Mouse (Mus musculus) fat pad, adult 2 months (tissue): ENCODE measurements at regions not wholly inside any gene's neighbourhood (a gene's known extent, or its start where the extent isn't known, plus 50 kb on each side); places are given as distances from the start of the nearest gene placed in this dataset.

Experiments
- DNase-seq: peaks from one replicate; pipeline ENCODE4 v3.0.0-alpha.2; 2011; ENCODE audit warnings: low read depth, low spot score; ENCODE audit errors: extremely low read depth

DNA sequence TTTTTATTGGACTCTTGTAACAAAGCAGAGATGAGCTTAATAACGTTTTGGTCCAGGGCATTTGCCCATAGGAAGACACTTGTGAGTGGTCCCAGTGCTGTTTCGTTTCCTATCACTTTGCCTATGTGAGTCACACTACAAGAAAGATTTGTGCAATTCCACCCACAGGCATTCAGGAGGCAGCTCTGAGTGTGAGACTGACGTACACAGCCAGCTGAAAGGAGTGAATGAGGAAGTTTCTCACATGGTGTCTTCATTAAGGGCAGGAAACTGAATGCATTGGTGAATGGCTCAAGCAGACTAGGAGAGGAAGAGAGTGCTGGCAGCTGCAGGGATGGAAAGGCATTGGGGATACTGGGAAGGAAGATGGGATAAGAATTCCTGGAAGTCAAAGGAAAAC is 230.5 kb upstream of the Fam241a start:
- no peak for DNase-seq

DNA sequence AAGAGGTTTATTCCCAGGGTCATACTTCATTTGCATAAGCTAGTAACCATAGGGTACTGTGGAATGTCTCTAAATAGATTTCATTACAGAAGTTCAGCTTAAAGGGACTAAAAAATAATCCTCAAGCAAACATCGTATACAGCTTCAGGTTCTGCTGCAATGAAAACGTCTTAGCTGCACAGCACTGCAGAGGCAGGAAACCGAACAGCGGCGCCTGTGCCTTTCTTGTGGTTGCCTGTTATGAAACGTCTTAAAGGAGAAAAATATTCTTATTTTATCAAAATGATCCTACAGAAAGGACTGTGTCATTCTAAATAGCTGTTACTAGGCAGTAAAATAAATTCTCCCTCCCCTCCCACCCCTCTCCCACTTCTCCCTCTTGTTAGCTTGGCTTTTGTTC is 226.0 kb upstream of the Fam241a start:
- no peak for DNase-seq

DNA sequence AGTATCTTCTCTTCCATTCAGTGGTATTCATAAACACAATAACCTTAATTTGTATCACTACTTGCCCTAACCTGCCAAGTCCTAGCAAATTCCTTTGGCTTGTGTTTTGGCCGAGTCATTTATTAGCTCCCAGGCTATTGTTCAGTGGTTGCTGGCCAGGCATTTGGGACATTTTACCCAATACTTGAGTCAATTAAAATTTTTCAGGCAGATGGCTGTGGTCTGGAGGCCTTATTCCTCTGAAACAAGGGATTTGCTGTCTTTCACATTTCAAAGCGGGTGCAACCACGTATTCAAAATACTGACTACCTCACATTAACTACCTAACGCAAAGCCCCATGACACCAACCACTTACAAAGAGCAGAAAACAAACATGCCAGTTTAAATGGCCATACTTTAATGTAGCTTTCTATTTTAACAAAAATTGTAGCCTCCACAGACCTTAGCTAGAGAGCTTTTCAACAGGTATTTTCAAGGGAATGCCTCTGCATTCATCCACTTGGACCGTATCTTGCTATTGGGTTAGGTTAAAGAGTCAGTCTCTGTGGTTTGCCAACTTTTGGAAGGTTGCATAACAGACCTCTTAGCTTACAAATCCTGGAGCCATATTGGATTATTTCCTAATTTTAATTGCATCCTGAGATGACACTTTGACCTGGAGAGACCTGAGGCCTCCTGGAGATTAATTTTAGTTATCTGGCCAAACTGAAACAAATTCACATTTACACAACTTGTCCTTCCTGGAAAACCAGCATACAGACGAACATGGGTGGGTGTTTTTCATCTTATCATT is 224.7 kb upstream of the Fam241a start:
- peak; percentile 91 for DNase-seq

DNA sequence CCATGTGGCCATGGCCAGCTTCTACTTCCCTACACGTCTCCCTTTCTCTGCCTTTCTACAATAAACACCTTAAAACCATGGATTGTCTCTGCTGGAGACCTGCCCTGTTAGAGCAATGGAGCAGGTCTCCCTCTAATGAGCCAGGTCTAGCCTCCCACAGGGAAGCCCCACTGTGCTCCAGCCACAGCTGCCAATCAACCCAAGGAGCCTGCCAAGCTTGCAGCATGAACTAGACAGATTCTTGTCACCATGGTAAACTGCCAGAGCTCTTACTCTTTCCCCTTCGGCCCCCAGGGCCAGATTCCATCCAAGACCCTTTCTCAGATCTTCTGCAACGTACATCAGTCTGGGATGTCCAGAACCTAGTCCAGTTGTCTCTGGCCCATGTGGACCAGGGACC is 217.1 kb upstream of the Fam241a start:
- DNase-seq = no peak

DNA sequence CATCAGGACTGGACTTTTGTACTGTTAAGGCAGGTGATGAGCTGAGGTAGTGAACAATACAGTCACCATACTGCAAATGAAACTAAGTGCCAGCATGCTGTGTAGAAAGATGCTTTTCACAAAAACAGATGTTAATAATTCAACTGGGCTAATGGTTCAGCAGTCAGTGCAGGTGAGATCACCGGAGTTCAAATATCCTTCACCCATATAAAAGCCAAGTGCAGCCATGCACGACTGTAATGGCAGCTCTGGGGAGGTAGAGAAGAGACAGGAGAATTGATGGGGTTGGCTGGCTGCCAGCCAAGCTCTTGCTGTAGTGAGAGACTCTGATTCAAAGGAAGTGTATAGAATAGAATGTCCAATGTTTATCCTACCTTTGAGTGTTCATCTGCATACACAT is 214.3 kb upstream of the Fam241a start:
- DNase-seq = no peak

DNA sequence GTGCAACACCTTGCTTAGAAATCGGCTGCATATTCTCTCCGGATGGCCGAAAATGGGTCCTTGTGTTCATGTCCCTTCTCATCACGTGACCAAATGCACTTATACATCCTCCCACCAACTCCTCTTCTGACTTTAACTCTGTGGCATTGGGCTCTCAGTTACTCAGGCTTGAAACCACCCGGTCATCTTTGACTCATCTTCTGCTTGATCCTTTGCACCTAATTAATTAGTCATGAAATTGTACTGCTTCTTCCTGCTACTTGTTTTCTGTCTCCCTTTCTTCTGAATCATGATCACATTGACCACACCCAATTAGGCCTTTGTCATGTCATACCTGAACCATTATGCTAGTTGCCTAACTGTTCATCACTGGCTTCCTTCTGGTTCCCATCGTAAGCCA is 208.4 kb upstream of the Fam241a start:
- DNase-seq = no peak

DNA sequence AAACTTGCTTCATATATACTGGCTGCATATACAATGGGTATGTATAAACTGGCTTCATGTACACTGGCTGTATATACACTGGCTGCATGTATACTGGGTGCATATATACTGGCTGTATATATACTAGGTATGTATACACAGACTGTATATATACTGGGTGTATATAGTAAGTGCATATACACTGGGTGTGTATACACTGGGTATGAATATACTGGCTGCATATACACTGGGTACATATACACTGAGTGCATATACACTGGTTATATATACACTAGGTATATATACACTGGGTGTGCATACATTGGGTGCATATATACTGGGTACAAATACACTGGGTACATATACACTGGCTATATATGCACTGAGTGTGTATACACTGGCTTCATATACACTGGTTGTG is 196.9 kb upstream of the Fam241a start:
- DNase-seq = no peak

DNA sequence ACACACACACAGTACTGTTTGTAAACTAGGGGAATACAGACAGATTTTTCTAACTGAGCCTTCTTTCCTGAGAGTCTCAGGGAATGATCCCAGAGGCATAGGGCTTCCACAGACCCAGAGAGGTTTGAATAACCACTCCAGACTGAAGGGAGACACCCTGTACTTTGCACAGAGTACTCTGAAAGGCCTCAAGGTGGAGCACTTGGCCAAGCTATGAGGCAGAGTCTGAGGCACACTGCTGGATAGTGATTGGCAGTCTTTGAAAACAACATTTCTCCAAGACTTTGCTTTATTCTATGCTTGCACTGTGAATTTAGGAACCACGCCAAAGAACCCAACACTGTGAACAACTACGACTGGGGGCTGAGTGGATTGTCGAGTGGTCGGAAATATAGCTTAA is 192.1 kb upstream of the Fam241a start:
- no peak for DNase-seq

DNA sequence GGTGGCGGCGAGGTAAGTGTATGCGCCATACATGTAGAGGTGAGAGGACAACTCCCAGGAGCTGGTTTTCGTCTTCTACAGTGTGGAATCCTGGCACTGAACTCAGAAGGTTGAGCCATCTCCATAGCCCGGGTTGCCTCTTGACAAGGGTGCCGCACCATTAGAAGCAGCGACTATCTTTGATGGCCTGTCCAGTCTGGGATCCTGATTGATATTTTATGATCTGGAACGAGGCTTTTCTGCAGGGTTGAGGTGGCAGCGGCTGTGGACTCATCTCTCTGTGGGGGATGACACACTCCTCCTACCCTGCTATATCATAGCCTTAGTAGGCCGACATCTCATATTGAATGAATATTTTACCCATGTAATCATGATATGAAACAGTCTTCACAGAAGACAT is 191.0 kb upstream of the Fam241a start:
- DNase-seq = no peak

DNA sequence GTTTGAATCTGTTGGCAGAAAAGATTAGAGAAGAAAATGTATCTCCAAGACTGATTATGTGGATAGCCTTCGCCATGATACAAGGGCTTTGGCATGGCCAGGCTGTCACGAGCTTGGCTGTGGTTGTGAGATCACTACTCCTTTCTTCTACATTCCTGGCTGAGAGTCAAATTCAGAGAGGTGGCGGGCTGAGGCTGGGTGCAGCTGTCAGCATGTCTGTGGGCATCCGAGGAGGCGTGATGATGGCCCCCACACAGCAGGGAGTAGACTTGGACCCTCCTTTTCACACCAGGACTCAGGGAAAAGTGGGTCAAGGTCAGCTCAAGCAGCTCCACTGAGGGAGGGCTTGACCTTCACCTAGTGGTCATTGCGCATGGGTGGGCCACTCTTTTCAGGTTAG is 186.3 kb upstream of the Fam241a start:
- DNase-seq = no peak

DNA sequence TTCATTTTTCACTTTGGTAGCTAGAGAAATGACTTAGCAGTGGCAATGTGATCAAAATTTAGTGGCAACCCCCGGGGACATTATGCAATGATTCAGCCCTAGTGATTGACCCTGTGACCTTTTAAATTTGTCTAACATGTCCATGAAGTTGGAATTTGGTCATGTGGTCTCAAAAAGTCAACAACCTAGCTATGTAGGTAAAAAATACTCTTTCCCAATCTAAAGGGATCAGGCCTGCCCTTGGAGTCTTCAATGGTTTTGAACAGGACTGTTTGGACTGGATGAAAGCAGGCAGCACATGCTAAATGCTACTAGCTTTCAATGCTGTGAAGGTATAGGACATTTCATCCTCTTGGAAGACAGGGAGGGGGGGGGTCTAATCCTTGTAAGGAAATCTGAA is 185.3 kb upstream of the Fam241a start:
- no peak for DNase-seq

DNA sequence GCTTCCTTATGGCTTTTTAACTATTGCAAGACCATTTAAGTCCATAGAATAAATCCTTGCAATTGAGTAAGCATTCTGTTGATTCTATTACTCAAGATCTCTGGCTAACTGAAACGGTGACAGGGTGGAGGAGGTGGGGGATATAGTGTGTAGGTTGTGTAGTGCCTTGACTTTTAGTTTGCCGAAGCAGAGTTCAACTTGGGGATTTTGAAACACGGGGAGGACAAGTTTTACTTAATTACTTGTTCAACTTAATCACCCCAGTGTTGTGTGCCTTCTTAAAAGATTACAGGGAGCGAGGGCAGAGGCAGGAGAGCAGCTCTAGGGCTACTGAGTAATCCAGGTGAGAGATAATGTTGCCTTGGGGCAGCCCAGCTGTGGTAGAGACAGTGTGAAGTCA is 171.7 kb upstream of the Fam241a start:
- peak; percentile 95 for DNase-seq

DNA sequence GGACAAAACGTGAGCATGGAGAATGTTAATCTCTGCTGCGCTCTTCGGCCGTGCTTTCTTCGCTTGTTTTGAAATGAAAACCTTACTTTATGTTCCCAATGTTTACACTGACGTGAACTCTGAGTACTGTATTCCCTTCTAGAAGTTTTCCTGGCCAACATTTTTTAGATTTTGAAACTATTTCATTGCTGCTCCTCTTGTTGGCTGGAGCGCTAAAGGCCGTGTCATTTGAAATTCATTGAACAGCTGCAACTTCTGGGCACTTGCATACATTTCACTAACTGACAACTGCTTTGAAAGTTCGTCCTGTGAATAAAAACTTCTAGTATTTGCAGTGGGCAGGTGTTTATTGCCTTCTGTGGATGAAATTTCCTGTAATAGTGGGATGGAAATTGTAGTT is 157.9 kb upstream of the Fam241a start:
- no peak for DNase-seq

DNA sequence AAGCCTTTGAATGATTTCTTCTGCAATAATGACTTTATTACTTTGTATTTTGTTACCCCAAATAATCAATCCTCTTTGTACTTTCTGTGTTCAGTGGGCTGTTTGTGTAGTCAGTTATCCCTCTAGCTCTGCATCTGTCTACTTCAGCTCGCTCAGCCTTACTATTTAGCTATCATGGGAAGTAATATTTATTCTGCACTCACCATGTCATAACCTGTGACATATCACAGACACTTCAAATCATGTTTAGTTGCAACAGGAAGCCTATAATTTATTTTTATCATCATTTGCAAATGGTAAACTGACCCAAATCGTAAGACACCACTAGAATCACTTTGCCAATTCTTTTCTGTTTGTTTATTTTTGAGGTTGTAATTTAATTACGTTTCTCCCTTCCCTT is 147.6 kb upstream of the Fam241a start:
- DNase-seq = no peak

DNA sequence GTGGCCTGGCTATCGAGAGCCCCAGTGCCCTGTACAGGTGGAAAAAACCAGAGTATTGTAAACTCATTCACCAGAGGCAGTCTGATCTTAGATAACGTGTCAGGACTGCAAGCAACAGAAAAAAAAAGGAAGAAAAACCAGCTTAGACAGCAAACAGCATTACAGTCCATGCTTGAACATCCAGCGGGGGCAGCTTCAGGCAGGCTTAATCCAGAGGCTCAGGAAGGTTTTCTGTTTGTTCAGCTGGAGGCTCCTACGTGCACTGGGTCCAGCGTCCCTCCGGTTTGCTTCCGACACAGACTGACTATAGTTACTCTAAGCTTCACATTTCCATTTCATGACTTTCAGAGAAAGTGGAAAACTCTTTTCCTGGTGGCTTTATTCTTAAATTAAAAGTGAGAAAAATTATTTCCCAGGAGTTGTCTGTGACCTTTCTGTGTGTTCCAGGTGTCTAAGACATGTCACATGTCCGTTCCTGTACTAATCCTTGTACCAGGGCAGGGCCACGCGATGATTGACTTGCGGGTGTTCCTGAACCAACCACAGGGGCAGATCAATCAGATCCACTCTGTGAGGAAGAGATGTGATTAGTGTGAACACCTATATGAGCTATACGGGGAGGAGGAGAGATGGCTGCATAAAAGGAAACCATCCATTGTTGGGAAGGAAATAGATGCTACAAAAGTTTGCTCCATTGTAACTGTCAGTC is 144.4 kb upstream of the Fam241a start:
- DNase-seq = peak; percentile 78

DNA sequence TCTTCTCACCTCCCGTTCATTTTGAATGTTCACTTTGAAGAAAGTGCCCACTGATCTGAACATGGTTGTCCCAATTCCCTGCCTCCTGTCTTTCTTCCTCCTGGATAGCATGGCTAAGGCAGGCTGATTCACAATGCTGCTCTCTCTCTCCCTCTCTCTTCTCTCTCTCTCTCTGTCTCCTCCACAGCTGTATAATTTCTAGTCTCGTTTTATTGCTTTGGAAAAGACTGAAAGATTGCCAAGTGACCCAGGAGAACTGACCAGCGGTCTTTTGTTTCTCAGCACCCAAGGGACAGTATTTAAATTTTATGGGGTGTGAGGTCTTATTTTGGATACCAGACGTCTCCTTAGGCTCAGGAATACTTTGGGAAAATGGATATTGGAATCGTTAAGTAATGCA is 143.1 kb upstream of the Fam241a start:
- no peak for DNase-seq

DNA sequence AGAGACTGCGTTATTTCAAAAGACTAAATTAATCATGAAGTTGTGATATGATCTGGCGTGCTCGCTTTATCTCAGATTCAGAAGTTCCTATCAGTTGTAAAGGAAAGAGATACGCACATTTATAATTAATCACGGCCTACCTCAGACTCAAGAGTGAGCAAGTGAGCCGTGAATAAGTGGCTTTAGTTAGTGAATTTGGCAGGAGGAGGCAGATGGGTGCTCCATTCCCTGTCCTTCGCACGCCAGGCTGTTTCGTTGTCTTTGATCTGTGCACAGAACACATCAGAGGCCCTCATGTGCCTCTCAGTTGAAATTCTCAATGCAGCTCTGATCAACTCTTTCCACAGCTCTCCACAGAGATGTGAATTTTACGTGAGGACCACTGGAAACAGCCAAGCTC is 140.4 kb upstream of the Fam241a start:
- no peak for DNase-seq

DNA sequence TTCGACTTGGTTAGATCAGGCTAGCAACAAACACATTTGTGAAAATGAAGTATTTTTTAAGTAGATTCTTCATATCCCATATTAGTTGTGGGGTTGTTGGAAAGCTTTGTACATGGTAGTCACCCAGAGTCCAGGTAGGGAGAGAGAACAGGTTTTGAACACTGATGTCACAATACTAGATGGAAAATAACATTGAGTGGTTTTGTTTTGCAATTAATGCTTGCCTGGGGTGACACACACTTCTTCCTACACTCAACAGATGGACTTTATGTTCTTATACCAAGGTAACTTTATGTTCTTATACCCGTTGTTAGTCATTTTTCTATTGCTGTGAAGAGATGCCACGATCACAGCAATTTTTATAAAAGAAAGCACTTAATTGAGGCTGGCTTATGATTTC is 134.2 kb upstream of the Fam241a start:
- DNase-seq = peak; percentile 81

DNA sequence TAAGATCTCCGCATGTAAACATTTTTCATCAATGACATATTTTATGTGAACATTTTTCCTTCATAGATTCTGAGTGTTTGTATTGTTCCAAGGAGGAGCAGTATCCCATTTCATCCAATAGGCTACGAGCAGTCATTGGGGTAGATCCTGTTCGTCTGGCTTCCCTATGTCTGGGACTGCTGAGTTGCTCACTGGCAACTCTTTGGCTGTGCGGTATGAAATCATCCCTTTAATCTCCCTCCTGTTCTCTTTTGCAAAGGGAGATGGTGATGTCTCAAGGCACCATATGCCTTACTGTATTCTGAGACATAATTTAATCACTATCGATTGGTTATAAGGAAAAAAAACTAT is 133.4 kb upstream of the Fam241a start:
- no peak for DNase-seq

DNA sequence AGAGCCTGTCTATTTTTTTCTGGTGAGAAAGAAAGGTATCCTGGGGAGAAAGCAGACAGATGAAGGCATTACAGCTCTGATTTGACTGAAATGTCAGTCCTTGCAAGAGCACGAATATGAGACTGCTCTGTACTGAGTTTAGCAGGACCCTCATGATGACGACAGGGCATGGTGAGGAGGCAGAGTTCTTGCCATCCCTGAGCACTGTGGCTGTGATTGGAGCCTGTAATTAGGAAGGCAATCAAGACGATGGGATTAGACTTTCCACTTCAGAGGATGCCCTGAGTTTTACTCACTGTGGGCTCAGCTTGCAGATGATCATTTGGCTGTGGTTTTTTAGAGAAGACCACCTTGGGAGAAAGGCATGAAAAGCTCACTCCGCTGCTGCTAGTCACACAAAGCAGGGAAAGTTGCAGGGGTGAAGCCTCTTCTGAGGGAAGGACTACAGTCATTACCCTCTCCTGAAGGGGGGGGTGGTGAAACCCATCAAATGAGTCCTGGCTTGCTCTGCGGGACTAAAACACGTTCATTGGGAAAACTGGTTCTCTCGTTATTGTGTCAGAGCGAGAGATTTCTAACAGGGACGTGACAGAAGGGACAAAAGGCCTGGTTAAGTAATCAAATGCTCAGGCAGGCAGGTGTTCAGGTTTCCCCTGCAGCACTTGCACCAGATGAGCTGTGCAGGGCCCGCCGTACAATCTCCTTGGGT is 132.9 kb upstream of the Fam241a start:
- DNase-seq = peak; percentile 83

DNA sequence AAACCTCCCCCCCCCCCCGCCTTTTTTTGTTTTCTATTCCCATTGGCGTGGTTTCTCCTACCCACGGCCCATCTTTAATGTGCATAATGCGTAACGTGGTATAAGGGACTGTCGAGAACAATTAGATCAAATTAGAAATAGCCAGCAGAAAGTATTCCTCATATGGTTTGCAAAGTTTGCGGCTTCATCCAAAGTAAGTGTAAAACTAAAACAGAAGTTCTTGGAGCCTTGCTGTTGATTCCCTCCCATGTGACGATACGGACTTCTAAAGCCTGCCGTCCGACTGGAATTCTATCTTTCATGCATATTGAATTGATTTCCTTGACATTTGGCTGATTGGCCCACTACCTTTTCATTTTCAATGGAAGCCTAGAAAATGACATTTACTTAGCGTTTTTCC is 128.7 kb upstream of the Fam241a start:
- no peak for DNase-seq

DNA sequence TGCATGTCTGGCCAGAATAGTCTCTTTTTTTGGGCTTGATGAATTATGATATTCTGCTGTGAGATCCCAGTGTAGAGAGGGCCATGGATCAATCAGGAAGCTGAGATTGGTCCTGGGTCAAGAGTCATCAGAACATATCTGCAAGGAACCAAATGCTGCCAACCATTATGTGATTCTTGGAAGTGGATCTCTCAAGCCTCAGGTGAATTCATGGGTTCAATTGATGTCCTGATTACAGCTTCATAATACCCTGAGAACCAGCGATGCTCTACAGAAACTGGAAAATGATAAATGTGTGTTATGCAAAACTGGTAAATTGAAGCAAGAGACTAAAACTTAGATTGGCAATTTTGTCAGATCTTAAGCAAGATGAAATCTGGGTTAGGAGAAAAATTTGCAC is 118.8 kb upstream of the Fam241a start:
- DNase-seq = peak; percentile 92
